Mouse (Mus musculus): ENCODE measurements around the gene As3mt.
"Not testable (repeated sequence)": the region's sequence is repeated elsewhere in the genome, so short reads cannot be mapped to it uniquely, and the experiment has no call there.

Gene As3mt

DNA sequence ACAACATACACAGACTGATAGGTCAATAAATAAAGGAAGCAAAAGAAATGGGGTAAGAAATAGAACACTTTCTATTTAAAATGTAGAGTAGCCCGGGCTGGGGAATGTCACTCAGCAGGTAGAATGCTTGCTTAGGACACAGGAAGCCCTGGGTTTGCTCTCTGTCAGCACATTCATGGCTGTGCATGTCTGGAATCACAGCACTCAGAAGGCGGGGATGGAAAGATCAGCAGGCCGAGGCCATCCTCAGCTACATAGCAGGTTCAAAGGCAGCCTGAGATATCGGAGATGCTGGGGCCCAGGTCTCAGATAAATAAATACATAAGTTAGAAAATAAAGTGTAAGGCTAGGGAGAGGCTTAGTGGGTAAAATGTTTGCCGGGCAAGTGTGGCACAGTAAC is 45.0 kb downstream of the As3mt start:
- no peak for DNase-seq (ENCODE audit: low spot score)

GRCm38 (mm10) chr19:46755066-46755465 is 47.8 kb downstream of the As3mt start:
- DNase-seq (ENCODE audit: low spot score) = peak; percentile 14

DNA sequence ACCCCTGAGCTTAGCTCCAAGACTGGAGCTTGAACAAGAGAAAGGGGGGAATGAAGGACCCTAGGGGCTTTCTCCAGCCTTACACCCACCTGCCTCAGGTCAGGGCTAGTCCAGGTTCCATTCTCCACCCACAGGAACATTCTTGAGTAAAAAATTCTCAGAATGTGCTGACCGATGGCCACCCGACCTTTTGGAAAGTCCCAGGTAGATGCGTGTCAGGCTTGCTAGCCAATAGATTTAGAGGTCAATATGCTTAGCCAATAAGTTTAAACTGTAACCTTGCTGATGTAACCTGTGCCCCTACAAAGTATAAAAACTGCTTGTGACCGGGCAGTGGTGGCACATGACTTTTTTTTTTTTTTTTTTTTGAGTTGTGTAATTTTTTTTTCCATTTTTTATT is 49.0 kb downstream of the As3mt start:
- DNase-seq (ENCODE audit: low spot score) = no peak

DNA sequence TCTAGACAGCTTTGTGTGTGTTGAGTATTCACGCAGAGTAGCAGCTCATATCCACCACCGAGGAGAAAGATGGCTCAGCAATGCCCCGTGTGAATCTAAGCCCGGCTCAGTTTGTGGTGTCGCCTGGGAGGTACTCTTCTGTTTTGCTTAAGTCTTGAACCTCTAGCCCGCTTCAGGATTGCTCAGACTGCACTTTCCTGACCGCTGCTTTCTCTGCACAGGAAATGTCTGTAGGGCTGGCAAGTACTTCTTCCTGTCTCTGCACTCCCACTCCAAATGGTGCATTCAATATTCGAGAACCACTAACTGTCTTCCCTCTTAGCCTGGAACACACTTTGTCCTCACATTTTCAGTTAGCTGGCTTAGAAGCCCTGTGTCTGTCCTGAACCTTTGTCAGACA is 51.8 kb downstream of the As3mt start:
- peak; percentile 39 for DNase-seq (ENCODE audit: low spot score)

- DNase-seq (ENCODE audit: low spot score) = not testable (repeated sequence)
Observed at GRCm38 (mm10) chr19:46759909-46760308, 52.7 kb downstream of the As3mt start.

DNA sequence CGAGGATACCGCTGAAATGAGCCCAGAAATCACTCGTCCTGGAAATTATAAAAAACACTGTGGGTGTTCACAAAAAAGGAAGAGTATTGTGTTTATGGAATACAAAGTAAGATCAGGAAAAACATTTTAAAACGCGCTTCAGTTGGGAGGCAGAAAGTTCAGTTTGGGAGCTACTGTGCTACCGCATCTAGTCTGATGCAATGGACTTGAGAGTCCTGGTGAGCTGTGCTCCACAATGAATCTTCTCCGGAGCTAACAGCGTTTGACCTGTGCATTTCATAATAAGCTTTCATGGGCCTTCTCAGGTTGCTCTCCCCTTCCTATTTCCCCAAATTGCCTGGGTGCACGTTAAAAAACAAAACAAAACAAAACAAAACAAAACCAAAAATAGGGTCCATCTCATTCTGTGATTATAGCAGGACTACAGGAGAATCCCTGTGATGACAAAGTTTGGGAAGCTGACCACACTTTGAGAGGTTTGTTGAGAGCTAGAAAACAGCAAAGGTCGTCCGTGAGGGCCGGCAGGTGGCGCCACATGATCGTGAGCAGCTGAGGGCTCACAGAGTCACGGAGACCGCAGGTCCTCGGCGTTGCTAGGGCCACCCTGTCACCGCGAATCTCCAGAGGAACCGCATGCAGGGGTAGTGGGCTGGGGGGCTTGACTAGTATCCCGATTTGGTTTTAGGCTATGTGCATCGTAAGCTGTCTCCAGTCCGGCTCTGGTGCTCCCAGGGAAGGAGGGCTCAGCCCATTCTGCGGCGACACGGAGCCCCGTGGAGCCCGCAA is 53.3 kb downstream of the As3mt start:
- peak; percentile 82 for DNase-seq (ENCODE audit: low spot score)

DNA sequence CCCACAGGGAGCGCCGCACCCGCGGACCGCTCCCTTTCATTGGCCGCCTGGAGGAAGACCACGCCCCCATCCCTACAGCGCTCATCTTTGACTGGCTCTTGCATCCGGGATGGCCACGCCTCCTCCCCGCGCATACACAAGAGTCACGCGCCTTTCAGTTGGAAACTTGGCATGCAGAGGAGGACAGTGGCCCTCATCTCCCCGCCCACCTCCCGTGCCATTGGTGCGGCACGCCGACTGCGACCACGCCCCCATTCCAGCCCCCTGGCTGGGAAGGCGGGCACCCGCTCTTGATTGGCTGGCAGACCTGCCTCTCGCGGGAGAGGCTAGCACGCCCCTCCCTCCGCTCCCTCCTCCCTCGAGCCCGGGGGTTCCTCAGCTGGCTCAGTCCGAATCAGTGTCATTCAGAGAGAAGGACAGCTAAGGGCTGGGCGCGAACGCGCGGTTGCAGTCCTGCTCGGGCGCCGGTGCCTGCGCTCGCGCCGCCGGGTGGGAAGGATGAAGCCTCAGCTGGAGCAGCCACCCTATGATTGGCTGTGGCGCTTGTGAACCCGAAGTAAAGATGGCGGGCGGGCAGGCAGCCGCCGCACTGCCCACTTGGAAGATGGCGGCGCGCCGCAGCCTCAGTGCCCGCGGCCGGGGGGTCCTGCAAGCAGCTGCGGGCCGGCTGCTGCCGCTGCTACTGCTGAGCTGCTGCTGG is 54.1 kb downstream of the As3mt start, which contains the start of gene Cnnm2:
Gene Cnnm2 (plus strand): TSS at position 350 of the 700 bp plus-strand sequence.
- DNase-seq (ENCODE audit: low spot score) = peak; percentile 100

DNA sequence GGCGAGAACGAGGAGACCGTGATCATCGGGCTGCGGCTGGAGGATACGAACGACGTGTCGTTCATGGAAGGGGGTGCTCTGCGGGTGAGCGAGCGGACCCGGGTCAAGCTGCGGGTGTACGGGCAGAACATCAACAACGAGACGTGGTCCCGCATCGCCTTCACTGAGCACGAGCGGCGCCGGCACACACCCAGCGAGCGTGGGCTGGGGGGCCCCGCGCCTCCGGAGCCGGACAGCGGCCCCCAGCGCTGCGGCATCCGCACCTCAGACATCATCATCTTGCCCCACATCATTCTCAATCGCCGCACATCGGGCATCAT is 54.7 kb downstream of the As3mt start:
- no peak for DNase-seq (ENCODE audit: low spot score)

DNA sequence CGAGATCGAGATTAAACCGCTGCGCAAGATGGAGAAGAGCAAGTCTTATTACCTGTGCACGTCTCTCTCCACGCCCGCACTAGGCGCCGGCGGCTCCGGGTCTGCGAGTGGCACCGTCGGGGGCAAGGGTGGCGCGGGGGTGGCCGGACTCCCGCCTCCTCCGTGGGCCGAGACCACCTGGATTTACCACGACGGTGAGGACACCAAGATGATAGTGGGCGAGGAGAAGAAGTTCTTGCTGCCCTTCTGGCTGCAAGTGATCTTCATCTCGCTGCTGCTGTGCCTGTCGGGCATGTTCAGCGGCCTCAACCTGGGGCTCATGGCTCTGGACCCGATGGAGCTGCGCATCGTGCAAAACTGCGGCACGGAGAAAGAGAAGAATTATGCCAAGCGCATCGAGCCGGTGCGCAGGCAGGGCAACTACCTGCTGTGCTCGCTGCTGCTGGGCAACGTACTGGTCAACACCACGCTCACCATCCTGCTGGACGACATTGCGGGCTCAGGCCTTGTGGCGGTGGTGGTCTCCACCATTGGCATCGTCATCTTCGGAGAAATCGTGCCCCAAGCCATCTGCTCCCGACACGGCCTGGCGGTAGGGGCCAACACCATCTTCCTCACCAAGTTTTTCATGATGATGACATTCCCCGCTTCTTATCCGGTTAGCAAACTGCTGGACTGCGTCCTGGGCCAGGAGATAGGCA is 55.2 kb downstream of the As3mt start:
- DNase-seq (ENCODE audit: low spot score) = peak; percentile 14

DNA sequence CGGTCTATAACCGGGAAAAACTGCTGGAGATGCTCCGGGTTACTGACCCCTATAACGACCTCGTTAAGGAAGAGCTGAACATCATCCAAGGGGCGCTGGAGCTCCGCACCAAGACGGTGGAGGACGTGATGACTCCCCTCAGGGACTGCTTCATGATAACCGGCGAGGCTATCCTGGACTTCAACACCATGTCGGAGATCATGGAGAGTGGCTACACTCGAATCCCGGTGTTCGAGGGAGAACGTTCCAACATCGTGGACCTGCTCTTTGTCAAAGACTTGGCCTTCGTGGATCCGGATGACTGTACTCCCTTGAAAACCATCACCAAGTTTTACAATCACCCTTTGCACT is 55.7 kb downstream of the As3mt start:
- no peak for DNase-seq (ENCODE audit: low spot score)

DNA sequence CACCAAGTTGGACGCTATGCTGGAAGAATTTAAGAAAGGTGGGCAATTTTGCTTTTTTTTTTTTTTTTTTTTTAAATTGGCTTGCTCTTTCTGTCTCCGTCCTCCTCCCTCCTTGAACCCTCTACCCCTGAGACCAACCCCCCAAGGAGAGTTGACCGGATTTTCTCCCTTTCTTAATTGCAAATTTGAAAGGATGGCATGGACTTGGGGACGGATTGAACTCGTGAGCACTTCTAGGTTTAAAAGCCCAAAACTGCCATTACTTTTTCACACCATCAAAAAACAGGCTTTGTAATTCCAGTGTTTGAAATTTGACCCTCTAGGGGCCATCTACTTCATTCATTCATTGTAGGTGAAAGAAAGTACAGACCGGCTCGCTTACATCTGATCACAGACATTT is 56.1 kb downstream of the As3mt start:
- DNase-seq (ENCODE audit: low spot score) = no peak

DNA sequence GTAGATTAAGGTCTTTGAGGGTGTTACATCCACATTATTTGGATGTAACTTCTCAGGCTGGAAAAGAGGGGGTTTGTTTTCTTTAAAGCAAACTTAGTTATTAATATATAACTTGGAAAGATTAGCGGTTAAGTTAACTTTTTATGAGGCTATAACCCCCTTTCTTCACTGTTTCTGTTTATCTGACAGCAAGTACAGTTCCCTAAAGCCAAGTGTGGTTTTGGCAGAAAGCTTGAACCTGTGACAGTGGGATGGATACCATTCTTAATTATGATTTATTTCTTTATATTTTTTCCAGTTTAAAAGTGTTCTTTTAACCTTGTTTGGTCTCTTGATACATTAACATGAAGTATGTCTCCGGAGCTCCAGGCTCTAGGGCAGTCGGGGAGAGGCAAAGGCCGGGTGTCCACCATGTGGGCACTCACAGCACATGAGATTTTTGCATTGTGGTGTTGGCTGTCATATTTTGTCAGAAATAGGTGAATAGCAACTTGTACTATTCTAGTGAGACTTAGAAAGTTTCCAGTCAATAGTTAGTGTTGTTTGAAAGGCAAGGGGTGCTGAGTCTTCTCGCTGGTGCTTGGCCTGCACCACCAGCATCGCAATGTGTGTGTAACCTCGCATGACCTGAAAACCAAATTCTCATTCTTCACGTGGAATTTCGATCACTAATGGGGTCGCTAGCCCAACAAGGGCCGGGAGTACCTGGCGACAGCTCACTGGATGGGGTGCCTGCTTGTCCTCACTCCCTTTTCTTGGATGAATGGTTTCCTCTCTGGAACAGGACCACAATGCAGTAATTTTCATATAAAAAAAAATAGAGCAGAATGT is 56.9 kb downstream of the As3mt start:
- no peak for DNase-seq (ENCODE audit: low spot score)

DNA sequence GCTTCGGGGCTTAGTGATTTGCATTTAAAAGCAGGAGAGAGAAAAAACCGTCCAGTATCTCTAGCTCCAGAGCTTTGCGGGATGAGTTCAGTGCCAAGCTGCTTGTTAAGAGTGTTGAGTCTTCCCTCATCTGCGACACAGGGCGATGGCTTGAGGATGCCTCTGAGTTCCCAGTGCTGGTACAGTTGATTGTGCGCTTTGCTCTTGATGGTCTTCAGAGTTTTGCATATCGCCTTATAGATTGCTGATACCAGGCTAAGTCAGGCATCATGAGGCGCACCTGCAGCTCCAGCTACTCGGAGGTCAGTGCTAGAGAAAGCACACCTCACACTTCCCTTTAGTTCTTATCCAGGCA is 57.5 kb downstream of the As3mt start:
- no peak for DNase-seq (ENCODE audit: low spot score)

GRCm38 (mm10) chr19:46766125-46766524 is 58.9 kb downstream of the As3mt start:
- no peak for DNase-seq (ENCODE audit: low spot score)

DNA sequence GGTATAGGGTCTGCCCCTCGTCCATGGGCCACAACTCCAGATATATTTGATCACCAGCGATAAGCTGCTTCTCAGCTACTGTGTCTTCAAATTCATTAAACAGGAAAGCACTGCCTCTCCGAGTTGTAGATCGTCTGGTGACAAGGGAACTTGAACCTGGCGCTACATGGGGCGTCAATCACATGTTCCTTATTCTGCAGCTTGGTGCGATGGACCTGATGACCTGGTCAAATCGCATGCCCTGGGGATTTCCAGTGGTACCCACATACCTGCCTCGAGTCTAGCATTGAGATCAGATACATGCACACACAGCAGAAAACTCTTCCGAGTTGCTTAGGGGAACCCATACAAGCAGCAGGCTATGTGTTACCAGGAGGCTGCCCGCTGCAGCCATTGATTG is 62.5 kb downstream of the As3mt start:
- DNase-seq (ENCODE audit: low spot score) = no peak

DNA sequence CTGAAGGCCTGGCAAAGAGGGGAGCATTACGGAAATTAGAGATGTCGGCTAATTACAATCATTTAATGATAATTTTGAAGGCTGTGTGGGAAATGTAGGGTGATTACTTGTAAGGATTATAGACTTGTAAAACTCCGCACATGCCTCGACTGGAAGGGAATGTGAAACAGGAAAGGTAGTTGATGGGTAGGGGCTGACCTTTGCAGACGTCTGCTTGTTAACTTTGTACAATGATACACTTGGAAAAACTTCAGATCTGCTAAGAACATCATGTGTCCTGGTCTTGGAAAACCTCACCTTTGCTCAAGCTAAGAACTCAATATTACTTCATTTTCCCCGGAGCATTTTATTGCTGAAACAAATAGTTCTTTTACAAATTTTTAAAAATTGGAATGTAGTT is 64.5 kb downstream of the As3mt start:
- DNase-seq (ENCODE audit: low spot score) = no peak

GRCm38 (mm10) chr19:46776391-46776790 is 69.1 kb downstream of the As3mt start:
- DNase-seq (ENCODE audit: low spot score) = no peak

DNA sequence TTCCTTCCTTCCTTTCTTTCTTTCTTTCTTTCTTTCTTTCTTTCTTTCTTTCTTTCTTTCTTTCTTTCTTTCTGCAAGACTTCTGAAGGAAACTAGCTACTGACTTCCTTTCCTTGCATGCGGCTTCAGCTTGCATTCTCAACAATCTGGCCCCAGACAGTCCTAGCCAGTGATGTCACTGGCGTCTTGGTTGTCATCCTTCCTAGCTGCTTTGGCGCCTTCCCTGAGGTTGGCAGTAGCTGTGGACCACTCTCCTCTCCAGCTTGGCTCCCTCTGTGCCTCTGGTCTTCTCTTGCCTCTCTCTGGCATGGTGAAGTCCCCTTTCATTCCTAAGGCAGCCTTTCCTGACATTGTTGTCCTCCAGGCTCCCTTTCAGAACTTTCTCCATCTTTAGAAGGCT is 69.6 kb downstream of the As3mt start:
- no peak for DNase-seq (ENCODE audit: low spot score)

DNA sequence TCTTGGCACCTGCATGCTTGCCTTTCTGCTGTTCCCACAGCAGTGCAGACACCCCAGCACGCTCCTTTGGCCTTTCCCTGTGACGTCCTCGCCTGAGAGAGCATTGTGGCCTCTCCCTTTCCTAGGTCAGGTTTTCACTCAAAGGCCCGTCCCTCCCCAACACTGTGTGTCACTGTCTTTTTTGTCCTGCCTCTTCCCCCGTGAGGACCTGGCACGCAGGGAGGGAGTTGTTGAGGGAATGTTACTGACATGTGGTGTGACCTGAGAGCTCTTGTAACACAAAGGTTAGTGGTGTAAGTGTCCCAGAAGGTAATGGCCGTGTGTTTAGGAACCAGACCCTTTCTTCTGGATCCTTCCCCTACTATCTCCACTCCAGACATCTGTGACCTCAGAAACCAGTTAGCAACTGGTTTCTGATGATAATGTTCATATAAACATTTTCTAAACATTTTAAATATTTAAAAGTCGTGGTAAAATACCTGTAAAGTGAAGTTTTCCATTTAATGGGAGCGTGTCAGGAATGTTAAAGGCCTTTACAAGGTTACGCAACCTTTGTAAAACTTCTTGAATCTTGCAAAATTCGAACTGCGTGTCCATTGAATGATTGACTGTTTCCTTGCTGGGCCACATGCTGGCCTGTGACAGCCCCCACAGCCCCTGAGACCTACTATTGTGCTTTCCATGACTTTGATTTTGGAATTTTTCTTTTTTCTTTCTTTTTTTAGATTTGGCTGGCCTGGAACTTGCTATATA is 70.8 kb downstream of the As3mt start:
- DNase-seq (ENCODE audit: low spot score) = no peak

DNA sequence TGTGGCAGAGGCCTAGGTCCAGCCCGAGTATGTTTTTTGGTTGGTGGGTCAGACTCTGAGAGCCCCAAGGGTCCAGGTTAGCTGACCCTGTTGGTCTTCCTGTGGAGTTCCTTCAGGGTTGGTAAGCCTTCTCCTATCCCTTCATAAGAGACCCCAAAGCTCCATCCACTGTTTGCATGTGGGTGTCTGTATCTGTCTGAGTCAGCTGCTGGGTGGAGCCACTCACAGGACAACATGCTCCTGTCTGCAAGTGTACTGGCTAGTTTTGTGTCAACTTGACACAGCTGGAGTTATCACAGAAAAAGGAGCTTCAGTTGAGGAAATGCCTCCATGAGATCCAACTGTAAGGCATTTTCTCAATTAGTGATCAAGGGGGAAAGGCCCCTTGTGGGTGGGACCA is 71.9 kb downstream of the As3mt start:
- not testable (repeated sequence) for DNase-seq (ENCODE audit: low spot score)

- no peak for DNase-seq (ENCODE audit: low spot score)
Observed at GRCm38 (mm10) chr19:46784038-46784437, 76.8 kb downstream of the As3mt start.

- DNase-seq (ENCODE audit: low spot score) = no peak
Observed at GRCm38 (mm10) chr19:46784502-46784901, 77.2 kb downstream of the As3mt start.

Measured in T-cell, adult 2 months (primary cell).